Mouse (Mus musculus) ES-Bruce4 (cell line): ENCODE measurements around the gene Usp30.

ENCODE experiments used
- CTCF ChIP-seq: IDR thresholded peaks from one replicate; pipeline ENCODE4 v1.8.1; 2011; ENCODE audit warnings: low read depth, low read length
- POLR2A ChIP-seq: IDR thresholded peaks from one replicate; pipeline ENCODE4 v1.8.1; 2011; ENCODE audit warnings: low read length; ENCODE audit not compliant: insufficient read depth

DNA sequence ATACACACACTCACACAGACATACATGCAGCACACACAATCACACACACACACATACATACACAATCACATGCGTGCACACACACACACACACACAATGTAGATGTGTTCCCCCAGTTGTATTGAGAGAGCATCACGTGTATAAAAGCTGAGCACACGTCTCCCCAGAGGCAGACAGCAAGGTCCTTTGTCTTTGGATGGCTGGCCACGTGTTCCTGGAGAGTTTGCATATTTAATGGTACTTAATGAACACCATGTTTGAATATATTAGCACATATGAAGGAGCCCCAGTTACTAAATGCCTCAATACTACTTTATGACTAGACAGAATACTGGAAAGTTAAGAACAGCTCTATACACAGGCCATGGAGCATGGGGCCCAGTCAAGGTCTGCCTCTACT lies 1.3 kb upstream of the Usp30 start:
- no peak for TF ChIP-seq POLR2A
- TF ChIP-seq CTCF = no peak
